Mouse (Mus musculus) kidney, adult 11 months (tissue): ENCODE data around the gene Fastkd1.
"Not testable (repeated sequence)": the region's sequence is repeated elsewhere in the genome, so short reads cannot be mapped to it uniquely, and the experiment has no call there.

Experiments
- DNase-seq: peaks from one replicate; pipeline ENCODE4 v3.0.0; 2022

Fastkd1 gene

DNA sequence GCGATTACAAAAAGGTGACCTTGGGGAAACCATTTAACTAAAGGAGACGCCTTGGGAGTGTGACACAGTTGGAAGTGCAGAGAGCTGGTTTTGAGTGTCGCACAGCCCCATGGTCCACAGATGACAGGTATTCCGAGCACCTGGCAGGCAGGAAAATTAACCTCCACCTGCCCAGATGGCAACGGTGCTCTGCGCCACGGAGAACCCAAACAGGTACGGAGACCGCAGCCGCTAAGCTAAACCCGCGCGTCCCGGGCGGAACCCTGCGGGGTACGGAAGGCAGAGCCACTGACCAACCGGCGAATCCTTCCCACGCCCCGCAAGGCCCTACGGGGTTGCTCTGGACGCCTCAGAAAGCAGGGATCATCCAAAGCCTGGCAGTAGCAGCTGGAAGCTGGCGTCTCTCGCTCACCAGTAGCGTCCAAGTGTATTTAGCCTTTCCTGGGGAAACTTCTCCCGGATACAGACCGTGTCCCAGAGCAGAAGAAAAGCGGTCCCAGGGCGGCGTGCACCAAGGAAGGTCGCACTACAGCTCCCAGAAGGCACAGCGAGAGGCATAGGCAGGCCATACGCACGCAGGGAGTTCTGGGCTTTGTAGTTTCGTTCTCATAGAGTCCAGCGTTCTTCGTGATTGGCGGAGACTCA lies at the start of gene Fastkd1:
Gene Fastkd1 (minus strand): TSS at position 536 of the 645 bp plus-strand sequence.
- peak; percentile 92 for DNase-seq

DNA sequence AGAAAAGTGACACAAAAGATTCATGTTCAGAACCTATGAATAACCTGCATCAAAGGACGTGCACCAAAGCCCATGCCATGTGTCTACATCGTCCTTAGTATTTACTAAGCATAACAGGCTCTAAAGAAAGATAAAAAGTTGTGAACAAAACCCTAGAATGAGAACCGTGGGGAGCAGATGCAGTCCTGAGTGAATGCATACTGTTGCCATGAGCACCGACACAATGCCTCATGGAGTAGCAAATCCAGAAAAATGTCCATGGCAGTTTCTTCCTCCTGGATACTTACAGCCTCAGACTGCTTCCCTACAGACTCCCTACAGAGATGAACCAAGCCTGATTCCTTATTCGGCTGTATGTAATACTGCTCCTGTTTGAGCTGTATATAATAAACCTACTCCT lies 47.7 kb upstream of the Fastkd1 start:
- no peak for DNase-seq

DNA sequence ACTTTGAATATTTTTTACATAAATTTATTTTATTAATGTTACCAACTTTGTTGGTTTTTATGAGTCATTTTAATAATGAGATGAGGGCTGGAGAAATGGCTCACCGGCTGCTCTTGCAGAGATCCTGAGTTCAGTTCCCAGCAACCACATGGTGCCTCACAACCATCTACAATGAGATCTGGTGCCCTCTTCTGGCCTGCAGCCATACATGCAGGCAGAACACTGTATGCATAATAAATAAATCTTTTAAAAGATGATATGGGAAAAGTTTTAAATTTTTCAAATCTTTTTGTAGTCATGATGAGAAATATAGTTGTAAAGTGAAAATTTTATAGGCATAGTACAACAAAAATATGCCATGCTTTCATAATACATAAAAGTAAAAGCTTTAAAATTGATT lies 31.8 kb upstream of the Fastkd1 start:
- no peak for DNase-seq

DNA sequence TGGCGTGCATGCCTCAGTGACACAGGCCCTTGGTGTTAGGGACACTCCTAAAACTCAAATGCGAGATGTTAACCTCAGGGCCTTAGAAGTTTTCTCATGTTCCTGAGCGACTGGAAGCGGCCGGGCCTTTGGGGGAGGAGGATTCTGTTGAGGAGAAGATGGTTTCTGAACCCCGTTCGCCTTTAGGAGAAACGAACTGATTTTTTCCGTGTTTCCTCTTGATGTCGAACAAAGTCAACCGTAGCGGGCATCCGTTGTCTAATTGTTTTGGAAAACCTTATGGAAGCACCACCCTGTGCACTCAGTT lies 10.2 kb upstream of the Fastkd1 start:
- no peak for DNase-seq

DNA sequence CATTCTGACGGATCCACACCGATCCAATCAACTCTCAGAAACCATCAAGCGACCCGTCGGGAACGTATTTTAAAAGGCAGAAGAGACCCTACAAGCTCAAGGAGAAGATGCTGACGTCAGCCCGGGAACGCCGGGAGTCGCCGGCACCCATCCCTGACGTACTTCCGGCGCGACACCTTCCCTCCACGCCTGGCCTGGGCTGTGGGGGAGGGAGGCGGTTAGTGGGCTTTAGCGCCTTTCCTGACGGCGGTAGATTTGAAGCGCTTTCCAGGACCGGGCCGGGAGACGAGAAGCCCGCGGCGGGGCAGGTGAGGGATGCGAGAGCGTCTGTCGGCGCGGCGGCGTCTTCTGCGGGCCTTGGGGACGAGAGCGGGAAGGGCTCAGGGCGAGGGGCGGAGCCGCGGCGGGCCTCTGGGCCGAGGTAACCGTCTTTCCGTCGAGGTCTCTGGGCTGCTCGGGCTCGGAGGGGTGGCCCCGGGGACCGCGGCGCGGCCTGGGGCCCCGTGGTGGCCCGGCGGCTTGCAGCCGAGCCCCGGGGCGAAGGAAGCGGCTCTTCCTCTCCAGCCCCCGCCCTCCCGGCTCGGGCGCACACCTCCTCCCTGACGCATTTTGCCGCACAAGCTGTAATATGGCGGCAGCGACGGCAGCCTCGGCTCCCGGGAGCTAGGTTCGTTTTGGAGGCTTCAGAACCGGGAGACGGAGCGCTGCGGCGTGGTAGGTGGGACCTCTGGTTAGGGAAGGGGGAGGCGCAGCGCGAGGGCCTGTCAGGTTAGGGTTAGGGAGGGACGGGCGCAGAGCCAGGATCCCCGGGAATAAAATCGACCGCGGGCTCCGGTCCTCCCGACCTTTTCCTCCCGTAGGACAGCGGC lies 9.6 kb upstream of the Fastkd1 start:
- peak; percentile 90 for DNase-seq

DNA sequence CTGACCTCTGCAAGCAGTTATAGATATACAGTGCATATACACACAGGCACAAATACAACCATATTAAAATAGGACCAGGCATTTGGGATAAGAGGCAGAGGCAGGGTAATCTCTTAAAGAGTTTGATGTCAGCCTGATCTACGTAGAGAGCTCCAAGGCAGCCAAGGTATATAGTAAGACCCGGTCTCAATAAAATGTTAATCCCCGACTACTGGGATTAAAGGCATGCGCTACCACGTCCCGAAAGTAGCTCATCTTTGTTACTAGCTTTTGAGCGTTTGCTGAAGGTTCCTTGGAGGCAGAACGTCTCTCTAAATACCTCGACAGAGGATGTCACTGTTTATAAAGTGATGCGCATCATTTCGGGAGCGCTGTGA lies 8.9 kb upstream of the Fastkd1 start, which contains the start of gene Ppig:
Gene Ppig (plus strand): TSS at position 273 of the 377 bp plus-strand sequence.
- no peak for DNase-seq

DNA sequence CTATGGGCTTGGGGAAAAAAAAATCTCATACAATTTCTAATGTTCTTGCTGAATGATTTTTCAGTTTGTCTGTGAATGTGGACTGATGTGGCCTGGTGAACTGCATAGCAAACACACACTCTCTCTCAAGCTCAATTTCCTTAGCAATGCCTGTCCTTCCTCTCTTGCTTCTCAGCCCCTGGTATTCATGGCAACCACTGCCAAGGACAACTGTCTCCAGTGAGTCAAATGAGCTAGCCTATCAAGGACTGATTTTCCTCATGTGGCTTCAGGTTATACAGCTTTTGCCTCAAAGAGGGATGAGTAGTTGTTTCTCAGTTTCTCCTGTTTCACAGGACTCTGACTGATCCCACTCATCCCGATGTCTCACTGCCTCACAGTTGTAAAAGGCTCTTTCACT lies 5.8 kb upstream of the Fastkd1 start:
- no peak for DNase-seq

DNA sequence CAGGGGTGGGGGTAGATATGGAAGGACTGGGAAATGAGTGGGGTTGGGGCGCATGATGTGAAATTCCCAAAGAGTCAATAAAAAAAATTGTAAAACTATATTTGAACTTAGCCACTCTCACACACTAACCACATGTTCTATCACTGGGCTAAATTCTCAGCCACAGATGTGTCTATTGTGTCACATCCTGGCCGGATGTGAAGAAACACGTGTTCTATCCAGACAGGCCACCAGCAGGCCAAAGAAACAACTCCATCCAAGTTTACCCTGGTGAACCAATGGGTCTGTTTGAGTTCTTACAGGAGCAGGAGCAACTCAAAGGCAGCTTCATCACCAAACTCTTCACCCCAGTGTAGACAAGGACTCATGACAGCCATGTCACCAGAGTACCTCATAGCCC lies 3.2 kb upstream of the Fastkd1 start:
- DNase-seq = no peak

DNA sequence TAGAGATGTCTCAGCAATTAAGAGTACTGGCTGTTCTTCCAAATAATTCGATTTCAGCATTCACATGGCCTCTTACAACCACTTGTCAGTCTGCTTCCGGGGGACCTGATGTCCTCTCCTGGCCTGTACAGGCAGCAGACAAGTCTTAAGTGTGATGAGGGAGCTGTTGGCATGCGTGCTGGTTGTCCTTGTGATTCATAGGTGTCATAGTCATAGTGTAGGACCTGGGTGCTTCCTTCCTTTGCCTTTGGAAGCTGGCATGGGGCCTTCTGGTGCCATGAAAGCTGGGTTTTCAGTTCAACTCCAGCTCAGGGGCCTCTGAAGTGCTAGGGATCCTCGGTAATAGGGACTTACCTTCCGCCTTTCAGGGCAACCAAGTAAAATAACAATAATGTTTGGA lies 810 bp upstream of the Fastkd1 start:
- DNase-seq = peak; percentile 17

DNA sequence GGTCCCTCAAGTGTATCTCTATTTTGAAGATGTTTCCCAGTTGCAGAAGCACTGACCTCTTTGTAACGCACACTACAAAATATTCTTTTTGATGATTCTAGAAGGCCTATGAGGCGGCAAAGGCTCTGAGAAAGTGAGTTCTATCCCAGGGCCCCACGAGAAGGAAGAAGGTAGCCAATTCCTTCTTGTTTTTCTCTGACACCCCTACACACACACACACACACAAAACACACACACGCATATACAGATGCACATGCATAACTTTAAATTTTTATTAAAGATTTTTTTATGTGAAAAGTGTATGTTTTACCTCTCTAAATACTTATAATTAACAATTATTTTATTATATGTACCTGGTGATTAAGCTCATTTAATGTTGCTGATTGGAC lies 304 bp upstream of the Fastkd1 start:
- no peak for DNase-seq

DNA sequence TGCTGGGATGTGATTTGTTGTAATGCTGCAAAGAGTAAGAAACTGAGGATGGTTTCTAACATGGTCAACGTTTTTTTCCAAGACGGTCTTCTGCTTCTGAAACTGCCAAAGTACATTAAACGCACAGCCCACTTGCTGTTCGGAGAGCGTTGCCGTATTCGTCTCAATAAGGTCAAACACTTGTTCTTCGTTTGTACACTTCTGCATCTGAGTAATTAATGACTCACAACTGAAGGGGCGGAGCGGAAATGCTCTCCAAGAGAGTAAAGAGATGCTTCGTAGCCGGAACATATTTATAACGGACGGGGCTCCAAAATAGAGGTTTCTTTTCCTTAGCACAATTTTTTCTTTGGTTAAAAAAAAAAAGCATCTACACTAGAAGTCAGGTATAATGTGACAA lies 1.1 kb downstream of the Fastkd1 start:
- DNase-seq = peak; percentile 20

DNA sequence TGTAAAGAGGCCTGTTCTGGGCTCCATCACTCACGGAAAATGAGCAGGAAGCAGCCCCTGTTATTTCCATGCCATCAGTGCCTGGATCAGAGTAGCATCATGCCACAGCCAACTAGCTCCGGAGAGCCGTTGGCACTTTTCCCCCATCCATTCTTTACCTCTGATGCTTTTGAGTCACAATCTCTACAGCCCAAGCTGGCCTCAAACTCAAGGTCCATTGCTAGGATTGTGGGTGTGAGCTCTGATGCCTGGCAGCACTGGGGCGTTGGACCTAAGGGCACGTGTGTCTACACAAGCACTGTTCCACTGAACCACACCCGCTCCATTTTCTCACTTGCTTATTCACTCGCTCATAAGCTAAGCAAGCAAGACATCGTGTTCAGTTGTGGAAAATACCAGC lies 12.9 kb downstream of the Fastkd1 start:
- no peak for DNase-seq

DNA sequence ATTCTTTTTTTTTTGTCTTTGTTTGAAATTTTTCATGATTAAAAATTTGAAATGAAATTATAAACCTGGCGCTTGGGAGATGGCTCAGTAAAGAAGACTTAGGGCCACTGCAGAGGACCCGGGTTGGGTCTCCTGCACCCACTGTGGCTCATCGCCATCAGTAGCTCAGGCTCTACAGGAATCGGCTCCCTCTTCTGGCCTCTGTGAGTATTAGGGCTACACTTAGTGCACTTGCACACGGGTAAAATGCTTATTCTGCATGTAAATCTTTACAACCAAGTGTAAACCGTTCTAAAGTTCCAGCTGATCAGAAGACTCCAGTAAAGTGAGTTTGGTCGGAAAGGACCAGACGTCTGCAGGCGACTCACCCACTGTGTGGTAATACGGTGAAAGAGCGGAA lies 19.8 kb downstream of the Fastkd1 start:
- no peak for DNase-seq

DNA sequence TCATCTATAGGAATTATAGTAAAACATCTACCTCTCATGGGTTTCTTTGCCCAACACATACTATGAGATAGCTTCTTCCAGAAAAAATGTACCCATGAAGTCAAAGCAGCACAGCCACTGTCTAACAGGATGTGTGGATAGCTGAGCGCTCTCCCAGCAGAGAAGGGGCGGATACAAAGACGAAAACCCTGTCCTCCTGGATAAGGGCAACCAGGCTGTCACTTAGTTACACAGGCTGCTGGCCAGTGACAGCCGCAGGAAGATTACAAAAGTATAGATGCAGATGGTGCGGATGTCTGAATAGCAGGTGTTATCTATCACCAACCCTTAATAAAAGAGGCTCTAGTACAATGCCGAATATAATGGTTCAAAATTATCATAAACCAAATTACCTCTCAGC lies 22.5 kb downstream of the Fastkd1 start:
- no peak for DNase-seq

DNA sequence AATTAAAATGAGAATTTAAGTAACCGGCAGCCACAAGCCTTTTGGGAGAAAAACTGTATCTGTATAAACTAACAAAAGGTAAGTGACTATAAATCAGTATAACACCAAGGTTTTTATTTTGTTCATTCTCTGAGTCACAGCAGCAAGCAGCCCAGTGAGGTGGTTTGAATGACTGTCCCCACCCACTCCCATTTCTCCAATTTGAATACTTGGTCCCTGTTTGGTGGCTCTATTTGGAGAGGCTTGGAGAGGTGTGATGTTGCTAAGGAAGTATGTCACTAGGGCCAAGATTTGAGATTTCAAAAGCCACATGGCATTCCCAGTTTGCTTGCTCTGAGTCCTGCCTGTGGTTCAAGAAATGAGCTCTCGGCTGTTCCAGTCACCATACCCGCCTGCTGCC lies 23.1 kb downstream of the Fastkd1 start:
- no peak for DNase-seq

DNA sequence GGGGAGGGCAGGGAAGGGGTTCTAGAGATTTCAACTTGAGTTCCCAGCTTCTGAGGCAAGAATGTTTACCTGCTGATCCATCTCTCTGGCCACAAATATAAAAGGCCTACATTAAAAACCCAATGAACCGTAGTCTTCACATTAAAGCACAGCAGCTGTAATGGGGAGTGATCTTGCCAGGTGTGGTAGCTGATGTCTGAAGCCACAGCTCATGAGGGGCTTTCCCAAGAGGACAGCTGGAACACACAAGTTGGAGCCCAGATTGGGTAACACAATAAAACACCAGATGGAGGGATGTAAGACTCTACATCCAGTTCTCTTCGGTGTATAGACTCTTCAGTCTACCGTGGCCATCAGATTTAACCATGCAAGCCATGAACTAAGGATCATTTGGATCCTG lies 28.8 kb downstream of the Fastkd1 start:
- DNase-seq = no peak

DNA sequence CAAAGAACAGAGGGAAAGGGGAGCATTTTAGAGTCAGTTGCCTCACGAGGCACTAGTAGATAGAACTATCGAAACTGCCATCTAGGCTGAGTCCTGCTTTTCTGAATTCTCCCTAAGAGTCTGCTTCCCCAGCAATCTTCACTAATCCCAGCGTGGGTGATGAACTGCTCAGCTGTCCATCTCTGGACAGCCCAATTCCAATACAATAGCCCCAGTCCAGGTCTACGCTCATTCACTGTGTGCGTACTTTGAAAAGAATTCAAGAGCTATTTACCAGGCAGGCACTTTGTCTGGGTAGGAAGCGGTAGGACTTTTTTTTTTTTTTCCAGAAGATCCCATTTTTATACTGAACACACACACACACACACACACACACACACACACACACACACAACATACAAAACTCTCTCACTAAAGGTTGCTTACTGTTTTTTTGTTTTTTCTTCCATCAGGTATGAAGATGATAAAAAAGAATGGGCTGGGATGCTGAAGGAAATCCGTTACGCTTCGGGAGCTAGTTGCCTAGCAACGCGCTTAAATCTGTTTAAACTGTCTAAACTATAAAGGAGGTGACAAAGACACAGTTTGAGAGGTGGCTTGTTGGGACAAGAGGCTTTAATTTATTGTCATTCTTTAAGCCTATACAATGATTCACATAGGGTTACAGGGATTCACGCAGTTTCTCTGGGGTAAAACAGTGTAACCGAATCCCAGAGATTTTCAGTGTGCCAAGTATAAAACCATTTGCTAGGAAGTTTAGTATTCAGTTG lies 30.1 kb downstream of the Fastkd1 start:
- no peak for DNase-seq

DNA sequence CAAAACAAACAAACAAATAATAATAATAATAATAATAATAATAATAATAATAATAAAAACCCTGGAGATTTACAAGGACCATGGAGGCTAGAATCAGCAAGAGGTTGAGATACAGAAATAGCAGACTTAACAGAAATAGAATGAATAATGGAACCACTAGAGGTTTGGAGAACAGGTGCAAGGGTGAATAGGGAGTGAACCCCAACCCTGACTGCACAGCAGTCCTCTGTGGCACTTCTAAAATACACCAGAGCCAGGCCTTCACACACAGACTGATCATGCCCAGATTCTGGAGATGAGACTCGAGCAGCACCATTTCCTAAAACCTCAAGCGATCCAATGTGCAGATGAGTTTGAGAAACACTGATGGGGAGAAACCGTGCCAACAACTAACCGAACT lies 31.4 kb downstream of the Fastkd1 start:
- no peak for DNase-seq

DNA sequence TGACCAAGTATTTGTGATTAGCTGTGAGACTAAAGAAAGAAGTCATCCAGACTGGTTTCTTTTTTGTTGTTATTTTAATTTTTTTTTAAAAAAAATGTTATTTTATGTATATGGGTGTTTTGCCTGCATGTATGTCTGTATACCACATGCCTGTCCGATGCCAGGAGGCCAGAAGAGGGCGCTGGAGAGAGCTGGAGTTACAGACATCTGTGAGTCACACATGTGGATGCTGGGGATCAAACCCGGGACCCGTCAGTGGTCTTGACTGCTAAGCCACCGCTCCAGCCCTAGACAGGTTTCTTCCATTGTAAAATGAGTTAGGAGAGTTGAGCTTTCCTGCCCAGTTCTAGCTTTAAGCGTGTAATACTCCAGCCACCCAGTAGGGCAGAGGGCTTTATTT lies 33.3 kb downstream of the Fastkd1 start:
- DNase-seq = no peak

DNA sequence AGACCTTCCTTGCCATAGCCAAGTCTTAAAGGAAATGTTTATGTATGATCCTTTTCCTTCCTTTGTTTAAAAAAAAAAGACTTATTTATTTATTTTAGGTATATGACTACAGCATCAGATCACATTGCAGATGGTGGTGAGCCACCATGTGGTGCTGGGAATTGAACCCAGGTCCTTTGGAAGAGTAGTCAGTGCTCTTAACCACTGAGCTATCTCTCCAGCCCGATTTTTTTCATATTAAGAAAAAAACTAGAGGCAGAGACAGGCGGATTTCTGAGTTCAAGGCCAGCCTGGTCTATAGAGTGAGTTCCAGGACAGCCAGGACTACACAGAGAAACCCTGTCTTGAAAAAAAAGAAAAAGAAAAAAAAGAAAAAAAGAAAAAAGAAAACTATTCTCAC lies 36.1 kb downstream of the Fastkd1 start:
- not testable (repeated sequence) for DNase-seq

DNA sequence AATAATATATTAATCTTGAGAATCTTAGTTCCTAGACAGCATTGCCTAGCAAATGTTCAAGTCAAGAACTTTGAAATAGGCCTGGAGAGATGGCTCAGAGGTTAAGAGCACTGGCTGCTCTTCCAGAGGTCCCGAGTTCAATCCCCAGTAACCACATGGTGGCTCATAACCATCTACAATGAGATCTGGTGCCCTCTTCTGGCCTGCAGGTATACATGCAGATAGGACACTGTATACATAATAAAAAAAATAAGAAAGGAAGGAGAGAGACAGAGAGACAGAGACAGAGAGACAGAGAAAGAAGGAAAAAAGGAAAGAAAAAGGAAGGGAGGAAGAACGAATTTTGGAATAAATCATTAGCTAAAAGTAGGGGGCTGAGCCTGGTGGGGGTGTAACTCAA lies 36.6 kb downstream of the Fastkd1 start:
- no peak for DNase-seq

DNA sequence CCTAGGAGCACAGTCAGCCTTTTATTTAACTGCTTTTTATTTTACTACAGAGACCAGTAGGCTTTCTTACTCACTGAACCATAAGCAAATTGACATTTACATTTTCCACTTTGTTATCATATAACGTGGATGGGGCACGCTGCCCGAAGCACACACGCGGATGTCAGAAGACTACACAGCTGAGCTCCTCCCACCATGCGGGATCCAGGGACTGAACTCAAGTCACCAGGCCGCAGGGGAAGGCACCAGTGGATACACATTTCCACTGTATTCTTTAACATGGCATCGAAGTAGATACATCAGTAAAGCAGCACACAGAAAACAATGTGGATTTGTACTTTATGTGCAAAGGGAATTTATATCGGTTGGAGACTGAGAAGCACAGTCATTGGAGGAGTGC lies 38.0 kb downstream of the Fastkd1 start:
- DNase-seq = no peak

DNA sequence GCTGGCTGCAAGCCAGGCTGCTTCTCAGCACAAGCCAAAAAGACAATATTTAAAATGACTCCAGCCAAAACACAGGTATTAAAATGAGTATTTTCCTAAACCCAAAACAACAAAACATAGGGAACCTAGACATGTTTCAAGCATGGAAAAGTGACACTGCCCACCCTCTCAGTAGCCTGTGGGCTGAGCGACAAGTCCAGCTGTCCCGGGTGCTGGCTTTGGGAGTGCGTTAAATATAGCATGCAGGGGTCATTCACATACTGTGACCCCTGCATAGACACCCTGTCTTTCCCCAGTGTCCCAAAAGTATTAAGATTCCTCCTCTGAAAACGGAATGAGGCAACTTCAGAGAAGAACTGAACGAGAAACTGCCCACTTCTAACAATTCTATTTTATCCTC lies 39.6 kb downstream of the Fastkd1 start:
- DNase-seq = no peak

DNA sequence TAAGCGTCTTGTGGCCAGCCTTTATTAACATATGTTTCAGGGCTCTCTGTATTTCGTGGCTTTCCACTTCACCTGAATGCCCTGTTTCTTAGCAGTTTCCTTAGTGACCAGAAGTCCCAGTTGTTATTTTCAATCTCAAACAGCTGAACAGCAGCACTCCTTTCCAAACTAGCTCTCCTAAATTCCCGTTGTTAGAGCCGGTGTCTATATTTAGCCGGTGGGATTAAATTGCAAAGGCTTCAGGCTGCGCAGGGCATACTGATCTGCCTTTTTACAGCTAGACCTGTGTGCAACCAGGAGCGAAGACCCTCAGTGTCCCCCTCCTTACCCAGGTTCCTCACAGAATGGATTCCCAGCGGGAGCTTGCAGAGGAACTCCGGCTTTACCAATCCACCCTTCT lies 43.5 kb downstream of the Fastkd1 start, which contains the start of gene Klhl41:
Gene Klhl41 (plus strand): TSS at position 268 of the 400 bp plus-strand sequence.
- no peak for DNase-seq
